Mouse (Mus musculus): Measurements from ENCODE around the gene Fndc7. TPM values are rescaled to one million over a fixed set of nuclear protein-coding genes. Genes with fewer than 3 reads are reported as not detected.

The Fndc7 gene
- polyA plus RNA-seq, 1 experiment from 2014 or later, result not detected

Other genes starting within 250 kb of the Fndc7 start
- 40.2 and 42.8 TPM in 2 replicates for gene Clcc1, start 236.1 kb downstream of the Fndc7 start, polyA plus RNA-seq (2014; fragmentation: Nextera tagmentation; extraction: Ambion mirVana)
- gene Gpsm2, start 167.7 kb downstream of the Fndc7 start, polyA plus RNA-seq (2014; fragmentation: Nextera tagmentation; extraction: Ambion mirVana), result 22.7 and 24.2 TPM in 2 replicates
- not detected in 2 replicates for gene Aknad1, start 150.3 kb downstream of the Fndc7 start, polyA plus RNA-seq (2014; fragmentation: Nextera tagmentation; extraction: Ambion mirVana)
- 14.5 and 17.9 TPM in 2 replicates for gene Stxbp3, start 49.5 kb downstream of the Fndc7 start, polyA plus RNA-seq (2014; fragmentation: Nextera tagmentation; extraction: Ambion mirVana)
- 38.1 and 41.8 TPM in 2 replicates for gene Prpf38b, start 21.7 kb upstream of the Fndc7 start, polyA plus RNA-seq (2014; fragmentation: Nextera tagmentation; extraction: Ambion mirVana)
- 2.4 and 3.3 TPM in 2 replicates for gene Henmt1, start 49.9 kb upstream of the Fndc7 start, polyA plus RNA-seq (2014; fragmentation: Nextera tagmentation; extraction: Ambion mirVana)
- not detected in 2 replicates for gene Gm9857, start 50.4 kb upstream of the Fndc7 start, polyA plus RNA-seq (2014; fragmentation: Nextera tagmentation; extraction: Ambion mirVana)
- 20.9 and 24.9 TPM in 2 replicates for gene Fam102b, start 137.6 kb upstream of the Fndc7 start, polyA plus RNA-seq (2014; fragmentation: Nextera tagmentation; extraction: Ambion mirVana)
- not detected in 2 replicates for gene Slc25a54, start 190.5 kb upstream of the Fndc7 start, polyA plus RNA-seq (2014; fragmentation: Nextera tagmentation; extraction: Ambion mirVana)
- 5.1 and 5.8 TPM in 2 replicates for gene Slc25a24, start 233.1 kb upstream of the Fndc7 start, polyA plus RNA-seq (2014; fragmentation: Nextera tagmentation; extraction: Ambion mirVana)